Mouse (Mus musculus): Measurements from ENCODE around the gene Slc6a21. TPM values are rescaled to one million over a fixed set of nuclear protein-coding genes. Genes with fewer than 3 reads are reported as not detected.

Gene Slc6a21
- polyA plus RNA-seq, 1 experiment from 2014 or later = not detected

GRCm38 (mm10) chr7:45234333-45234841, 42.9 kb upstream of the Slc6a21 start:
- H3K27me3 ChIP-seq (ENCODE audit: control insufficient read depth, insufficient read depth, low read length) = peaks cover 4% of the 10 kb centered on the region
- H3K4me2 ChIP-seq (replicated peaks; ENCODE audit: low read depth, low read length) = peak overlapping the region; percentile 21; the same call in 1 of the 2 replicates
- peaks cover 16% of the 10 kb centered on the region for H3K36me3 ChIP-seq (ENCODE audit: control insufficient read depth, insufficient read depth, low read length)
- ATAC-seq (ENCODE audit: low FRiP score) = peak; percentile 20; the same call in 1 of the 2 replicates
- peak overlapping the region; percentile 27; the same call in 1 of the 2 replicates for H3K27ac ChIP-seq (ENCODE audit: low read depth, low read length)
- H3K9me3 ChIP-seq (ENCODE audit: control insufficient read depth, low read length) = no peaks in the 10 kb centered on the region
- 8% methylated on average over 29 of the region's 29 CpGs for whole genome bisulfite sequencing
- peaks cover 7% of the 10 kb centered on the region for H3K4me1 ChIP-seq (replicated peaks; ENCODE audit: control insufficient read depth, insufficient read depth, low read length)
- no peak overlapping the region for H3K4me3 ChIP-seq (ENCODE audit: low read depth, low read length)
- H3K9ac ChIP-seq (ENCODE audit: low read depth, low read length) = peak overlapping the region; percentile 42; the same call in 1 of the 2 replicates
- DNase-seq (ENCODE audit: low spot score) = peak; percentile 63

- Histone ChIP-seq H3K27me3 (ENCODE audit: control insufficient read depth, insufficient read depth, low read length) (peaks cover 4% of the 10 kb centered on the region), H3K4me3 (ENCODE audit: low read depth, low read length) (no peak overlapping the region), H3K9ac (ENCODE audit: low read depth, low read length) (no peak overlapping the region; the same call in 1 of the 2 replicates), H3K36me3 (ENCODE audit: control insufficient read depth, insufficient read depth, low read length) (peaks cover 11% of the 10 kb centered on the region; the same call in 1 of the 2 replicates), H3K4me1 (replicated peaks; ENCODE audit: control insufficient read depth, insufficient read depth, low read length) (peaks cover 7% of the 10 kb centered on the region), H3K9me3 (ENCODE audit: control insufficient read depth, low read length) (no peaks in the 10 kb centered on the region), H3K4me2 (replicated peaks; ENCODE audit: low read depth, low read length) (peak overlapping the region; percentile 4; the same call in 1 of the 2 replicates), H3K27ac (ENCODE audit: low read depth, low read length) (0 out of 2 replicates have a peak overlapping the region, but pooled peaks have one; percentile 27)
- ATAC-seq (ENCODE audit: low FRiP score) = peak; percentile 76
- DNase-seq (ENCODE audit: low spot score) = peak; percentile 72
- 4% methylated on average over 21 of the region's 21 CpGs for WGBS
Measured at GRCm38 (mm10) chr7:45234922-45235571, 42.3 kb upstream of the Slc6a21 start.

GRCm38 (mm10) chr7:45235656-45236180, 41.6 kb upstream of the Slc6a21 start:
- H3K9me3 ChIP-seq (ENCODE audit: control insufficient read depth, low read length) = no peaks in the 10 kb centered on the region
- H3K4me2 ChIP-seq (replicated peaks; ENCODE audit: low read depth, low read length) = 0 out of 2 replicates have a peak overlapping the region, but pooled peaks have one; percentile 4
- H3K4me1 ChIP-seq (replicated peaks; ENCODE audit: control insufficient read depth, insufficient read depth, low read length) = peaks cover 7% of the 10 kb centered on the region
- H3K27ac ChIP-seq (ENCODE audit: low read depth, low read length) = no peak overlapping the region
- WGBS = 27% methylated on average over 17 of the region's 17 CpGs
- no peak overlapping the region for H3K4me3 ChIP-seq (ENCODE audit: low read depth, low read length)
- DNase-seq (ENCODE audit: low spot score) = no peak
- H3K9ac ChIP-seq (ENCODE audit: low read depth, low read length) = no peak overlapping the region
- no peak for ATAC-seq (ENCODE audit: low FRiP score)
- H3K27me3 ChIP-seq (ENCODE audit: control insufficient read depth, insufficient read depth, low read length) = peaks cover 5% of the 10 kb centered on the region
- H3K36me3 ChIP-seq (ENCODE audit: control insufficient read depth, insufficient read depth, low read length) = peaks cover 11% of the 10 kb centered on the region; the same call in 1 of the 2 replicates

- 75% methylated on average over 17 of the region's 17 CpGs for WGBS
- DNase-seq (ENCODE audit: low spot score) (no peak), ATAC-seq (ENCODE audit: low FRiP score) (no peak)
- Histone ChIP-seq H3K9me3 (ENCODE audit: control insufficient read depth, low read length) (no peaks in the 10 kb centered on the region), H3K27me3 (ENCODE audit: control insufficient read depth, insufficient read depth, low read length) (peaks cover 8% of the 10 kb centered on the region), H3K36me3 (ENCODE audit: control insufficient read depth, insufficient read depth, low read length) (no peaks in the 10 kb centered on the region), H3K4me1 (replicated peaks; ENCODE audit: control insufficient read depth, insufficient read depth, low read length) (peaks cover 7% of the 10 kb centered on the region), H3K27ac (ENCODE audit: low read depth, low read length) (no peak overlapping the region), H3K4me2 (replicated peaks; ENCODE audit: low read depth, low read length) (no peak overlapping the region), H3K9ac (ENCODE audit: low read depth, low read length) (no peak overlapping the region), H3K4me3 (ENCODE audit: low read depth, low read length) (no peak overlapping the region)
Measured at GRCm38 (mm10) chr7:45237747-45238699, 39.3 kb upstream of the Slc6a21 start.

- Histone ChIP-seq H3K27ac (ENCODE audit: low read depth, low read length) (no peak within 1 kb of the TSS), H3K27me3 (ENCODE audit: control insufficient read depth, insufficient read depth, low read length) (peaks cover 8% of the 10 kb centered on the region)
- 38% methylated on average over 20 of the region's 20 CpGs for WGBS
Measured at GRCm38 (mm10) chr7:45238723-45239496, 38.4 kb upstream of the Slc6a21 start, which contains the start of gene Cd37. Gene Cd37 (minus strand): TSS chr7:45239115.

GRCm38 (mm10) chr7:45240109-45240508, 37.2 kb upstream of the Slc6a21 start:
- no peak for DNase-seq (ENCODE audit: low spot score)
- no peak overlapping the region for H3K27ac ChIP-seq (ENCODE audit: low read depth, low read length)
- no peaks in the 10 kb centered on the region for H3K4me1 ChIP-seq (replicated peaks; ENCODE audit: control insufficient read depth, insufficient read depth, low read length)
- ATAC-seq (ENCODE audit: low FRiP score) = no peak
- no peak overlapping the region for H3K4me2 ChIP-seq (replicated peaks; ENCODE audit: low read depth, low read length)
- 81% methylated on average over 7 of the region's 7 CpGs for WGBS
- H3K4me3 ChIP-seq (ENCODE audit: low read depth, low read length) = no peak overlapping the region
- peaks cover 8% of the 10 kb centered on the region for H3K27me3 ChIP-seq (ENCODE audit: control insufficient read depth, insufficient read depth, low read length)
- no peaks in the 10 kb centered on the region for H3K9me3 ChIP-seq (ENCODE audit: control insufficient read depth, low read length)
- no peaks in the 10 kb centered on the region for H3K36me3 ChIP-seq (ENCODE audit: control insufficient read depth, insufficient read depth, low read length)
- no peak overlapping the region for H3K9ac ChIP-seq (ENCODE audit: low read depth, low read length)

More at GRCm38 (mm10) chr7:45238723-45239496, 38.4 kb upstream of the Slc6a21 start, which contains the start of gene Cd37:
- peaks cover 4% of the 10 kb centered on the region for H3K4me1 ChIP-seq (replicated peaks; ENCODE audit: control insufficient read depth, insufficient read depth, low read length)
- H3K9me3 ChIP-seq (ENCODE audit: control insufficient read depth, low read length) = no peaks in the 10 kb centered on the region
- no peak for DNase-seq (ENCODE audit: low spot score)
- H3K4me3 ChIP-seq (ENCODE audit: low read depth, low read length) = no peak within 1 kb of the TSS
- H3K36me3 ChIP-seq (ENCODE audit: control insufficient read depth, insufficient read depth, low read length) = no peaks in the 10 kb centered on the region
- no peak within 1 kb of the TSS for H3K4me2 ChIP-seq (replicated peaks; ENCODE audit: low read depth, low read length)
- ATAC-seq (ENCODE audit: low FRiP score) = no peak
- H3K9ac ChIP-seq (ENCODE audit: low read depth, low read length) = no peak within 1 kb of the TSS

GRCm38 (mm10) chr7:45240633-45241388, 36.5 kb upstream of the Slc6a21 start, which contains the start of gene Slc6a16:
Gene Slc6a16 (plus strand): TSS chr7:45241085.
- Histone ChIP-seq H3K27ac (ENCODE audit: low read depth, low read length) (no peak within 1 kb of the TSS), H3K4me3 (ENCODE audit: low read depth, low read length) (peak within 1 kb of the TSS; percentile 23), H3K4me1 (replicated peaks; ENCODE audit: control insufficient read depth, insufficient read depth, low read length) (no peaks in the 10 kb centered on the region), H3K4me2 (replicated peaks; ENCODE audit: low read depth, low read length) (peak within 1 kb of the TSS; percentile 45), H3K27me3 (ENCODE audit: control insufficient read depth, insufficient read depth, low read length) (peaks cover 8% of the 10 kb centered on the region), H3K9ac (ENCODE audit: low read depth, low read length) (peak within 1 kb of the TSS; percentile 54), H3K9me3 (ENCODE audit: control insufficient read depth, low read length) (no peaks in the 10 kb centered on the region), H3K36me3 (ENCODE audit: control insufficient read depth, insufficient read depth, low read length) (no peaks in the 10 kb centered on the region)
- 10% methylated on average over 49 of the region's 53 CpGs for WGBS
- DNase-seq (ENCODE audit: low spot score) (peak; percentile 74), ATAC-seq (ENCODE audit: low FRiP score) (peak; percentile 49; the same call in 1 of the 2 replicates)
